In genomic region chr16:96083179-96083646, GRCm38 (mm10) we compare ENCODE assay signal across 8 mouse cellular contexts. TPM values are rescaled to one million over a fixed set of nuclear protein-coding genes. Genes with fewer than 3 reads are reported as not detected.
DNase-seq lines count a peak whose midpoint lies in the region; ATAC-seq and TF ChIP-seq lines count a peak whose summit lies in the region.

No protein-coding gene starts in this region.

- peak overlapping the region; percentile 71 for H3K4me2 ChIP-seq in heart, embryonic 15.5 days

- peak; percentile 67 to 78 for DNase-seq in heart, adult 18-20 months
- no peak for DNase-seq in heart, adult 9 months (ENCODE audit: low spot score in 2 of 2)
- DNase-seq in kidney, postnatal 25 days = peak; percentile 73 to 92
- peak; percentile 70 for DNase-seq in lung, postnatal 25 days (ENCODE audit: low spot score)
- DNase-seq in testis, postnatal 10 days (ENCODE audit: low spot score) = peak; percentile 64
- DNase-seq in right cerebral cortex, adult 2 months (ENCODE audit: low spot score in 2 of 2) = no peak

- H3K9me3 ChIP-seq in heart, embryonic 15.5 days (replicated peaks) = no peaks in the 10 kb centered on the region

- peak overlapping the region; percentile 62 for H3K4me3 ChIP-seq in cortical plate, adult 2 months (ENCODE audit: insufficient read depth, low read length)
- H3K4me3 ChIP-seq in heart, embryonic 15.5 days = peak overlapping the region; percentile 81

- no peak for TF ChIP-seq POLR2A in cortical plate, adult 2 months (IDR thresholded peaks at IDR 0.05; ENCODE audit: extremely low read depth, insufficient read depth, low read length)

- H3K4me1 ChIP-seq in cortical plate, adult 2 months (ENCODE audit: control insufficient read depth, insufficient read depth, low read length) = peaks cover 1% of the 10 kb centered on the region; the same call in 1 of the 2 replicates
- peaks cover 26% of the 10 kb centered on the region for H3K4me1 ChIP-seq in heart, embryonic 15.5 days (replicated peaks)

- no peak for ATAC-seq in heart, embryonic 15.5 days (replicated peaks; ENCODE audit: insufficient number of reproducible peaks, insufficient read depth, low FRiP score, low read depth)

- WGBS in heart, embryonic 15.5 days = 6% methylated on average over 20 of the region's 20 CpGs

- no peak for TF ChIP-seq CTCF in cortical plate, adult 2 months (IDR thresholded peaks at IDR 0.05; ENCODE audit: extremely low read depth, insufficient read depth, low read length)

- peaks cover 13% of the 10 kb centered on the region for H3K36me3 ChIP-seq in heart, embryonic 15.5 days

- H3K27me3 ChIP-seq in heart, embryonic 15.5 days = no peaks in the 10 kb centered on the region

- H3K9ac ChIP-seq in heart, embryonic 15.5 days = peak overlapping the region; percentile 93

- H3K27ac ChIP-seq in cortical plate, adult 2 months (ENCODE audit: insufficient read depth, low read length) = peak overlapping the region; percentile 97
- H3K27ac ChIP-seq in heart, embryonic 15.5 days = peak overlapping the region; percentile 97

RNA-seq across cellular contexts. Expression of gene Brwd1, which starts 0.9 kb away (rescaled TPM):
- 10 to 100 TPM; 75.4 to 80.1 TPM for total RNA-seq in heart, adult 18-20 months (2021)
- polyA plus RNA-seq in cortical plate, adult 2 months (2012; rRNA removed) = 94.2 and 95.0 TPM in 2 replicates
- polyA plus RNA-seq in heart, embryonic 15.5 days (2015; fragmentation: Nextera tagmentation; extraction: Ambion mirVana) = 63.6 and 68.1 TPM in 2 replicates

RNA-seq across cellular contexts. Expression of gene Hmgn1, which starts 44.3 kb away (rescaled TPM):
- 10 to 100 TPM; 46.5 to 57.6 TPM for total RNA-seq in heart, adult 18-20 months (2021)
- polyA plus RNA-seq in cortical plate, adult 2 months (2012; rRNA removed) = 70.3 and 75.2 TPM in 2 replicates
- polyA plus RNA-seq in heart, embryonic 15.5 days (2015; fragmentation: Nextera tagmentation; extraction: Ambion mirVana) = 289 and 315 TPM in 2 replicates

Comparison
In these comparisons a context has a peak if more than half of its experiments do, and no peak if none do; other contexts are left out.
1. DNase-seq: peak in heart, adult 18-20 months (2 of 2), kidney, postnatal 25 days (2 of 2), lung, postnatal 25 days (single experiment) and testis, postnatal 10 days (single experiment); none in heart, adult 9 months (0 of 2) and right cerebral cortex, adult 2 months (0 of 2).